Mouse (Mus musculus) testis, adult 2 months (tissue): ENCODE results near the gene Limk2. TPM values are rescaled to one million over a fixed set of nuclear protein-coding genes. Genes with fewer than 3 reads are reported as not detected.

Experiments
- H3K27ac ChIP-seq: fragments of 200-500 bp; 2 replicates; pipeline ENCODE4 v1.5.1; 2012; ENCODE audit warnings: low read depth, low read length; ENCODE audit not compliant: control insufficient read depth, insufficient read depth
- H3K27me3 ChIP-seq: fragments of 200-500 bp; 2 replicates; pipeline ENCODE4 v1.6.1; 2012; ENCODE audit warnings: mild to moderate bottlenecking, low read length, moderate library complexity; ENCODE audit not compliant: control insufficient read depth, insufficient read depth
- H3K36me3 ChIP-seq: fragments of 200-500 bp; 2 replicates; pipeline ENCODE4 v1.6.1; 2012; ENCODE audit warnings: mild to moderate bottlenecking, low read length; ENCODE audit not compliant: control insufficient read depth, insufficient read depth
- H3K4me1 ChIP-seq: fragments of 200-500 bp; 2 replicates; pipeline ENCODE4 v1.6.1; 2012; ENCODE audit warnings: low read length; ENCODE audit not compliant: control insufficient read depth, insufficient read depth
- H3K4me3 ChIP-seq: fragments of 200-500 bp; 2 replicates; pipeline ENCODE4 v1.5.1; 2012; ENCODE audit warnings: low read depth, mild to moderate bottlenecking, low read length, moderate library complexity, mixed read lengths; ENCODE audit not compliant: control insufficient read depth
- CTCF ChIP-seq: fragments of 200-500 bp; IDR thresholded peaks from 2 replicates; pipeline ENCODE4 v1.5.1; 2012; ENCODE audit warnings: low read depth, mild to moderate bottlenecking, inconsistent platforms, low read length, moderate library complexity; ENCODE audit not compliant: control insufficient read depth, insufficient read depth, insufficient replicate concordance
- POLR2A ChIP-seq: fragments of 200-500 bp; IDR thresholded peaks from 2 replicates; pipeline ENCODE4 v1.6.1; 2012; ENCODE audit warnings: low read depth, mild to moderate bottlenecking, inconsistent platforms, low read length, moderate library complexity; ENCODE audit not compliant: control insufficient read depth
- polyA plus RNA-seq: library from polyadenylated mRNA; depleted of rRNA; stranded (reverse); fragments of >200 nt; gene quantifications from 2 replicates; pipeline ENCODE4 v1.2.3, GENCODE M21; 2012

Limk2 gene
- polyA plus RNA-seq, 1 experiment: 48.6 TPM

GRCm38 (mm10) chr11:3328806-3329775 is 79.9 kb downstream of the Limk2 start:
- peaks cover 1% of the 10 kb centered on the region; the same call in 1 of the 2 replicates for H3K36me3 ChIP-seq
- H3K4me3 ChIP-seq: peak overlapping the region; percentile 51
- no peak for TF ChIP-seq POLR2A
- TF ChIP-seq CTCF: no peak

GRCm38 (mm10) chr11:3328271-3328670 is 80.7 kb downstream of the Limk2 start:
- peaks cover 10% of the 10 kb centered on the region for H3K4me1 ChIP-seq
- no peak overlapping the region; the same call in 1 of the 2 replicates for H3K4me3 ChIP-seq
- TF ChIP-seq POLR2A (no peak), CTCF (no peak)
- H3K27me3 ChIP-seq: no peaks in the 10 kb centered on the region
- peaks cover 1% of the 10 kb centered on the region; the same call in 1 of the 2 replicates for H3K36me3 ChIP-seq
- H3K27ac ChIP-seq: no peak overlapping the region; the same call in 1 of the 2 replicates

More at GRCm38 (mm10) chr11:3328806-3329775, 79.9 kb downstream of the Limk2 start:
- Histone ChIP-seq H3K27me3 (no peaks in the 10 kb centered on the region), H3K27ac (peak overlapping the region; percentile 27; the same call in 1 of the 2 replicates), H3K4me1 (peaks cover 11% of the 10 kb centered on the region)

- Histone ChIP-seq H3K27ac (no peak overlapping the region), H3K4me3 (no peak overlapping the region), H3K36me3 (no peaks in the 10 kb centered on the region), H3K4me1 (no peaks in the 10 kb centered on the region), H3K27me3 (no peaks in the 10 kb centered on the region)
- TF ChIP-seq POLR2A: no peak
Observed at GRCm38 (mm10) chr11:3318286-3318685, 90.7 kb downstream of the Limk2 start.

- Histone ChIP-seq H3K27me3 (no peaks in the 10 kb centered on the region), H3K36me3 (no peaks in the 10 kb centered on the region), H3K4me3 (no peak overlapping the region), H3K27ac (no peak overlapping the region), H3K4me1 (no peaks in the 10 kb centered on the region)
- TF ChIP-seq POLR2A: no peak
- TF ChIP-seq CTCF: peak; percentile 68; the same call in 1 of the 2 replicates
Observed at GRCm38 (mm10) chr11:3314148-3314547, 94.8 kb downstream of the Limk2 start.

GRCm38 (mm10) chr11:3313294-3313693 is 95.7 kb downstream of the Limk2 start:
- Histone ChIP-seq H3K27ac (no peak overlapping the region), H3K36me3 (no peaks in the 10 kb centered on the region)

GRCm38 (mm10) chr11:3311586-3312347 is 97.2 kb downstream of the Limk2 start:
- no peaks in the 10 kb centered on the region for H3K27me3 ChIP-seq
- H3K36me3 ChIP-seq: no peaks in the 10 kb centered on the region
- H3K27ac ChIP-seq: no peak overlapping the region
- TF ChIP-seq CTCF: no peak
- no peak for TF ChIP-seq POLR2A
- H3K4me1 ChIP-seq: no peaks in the 10 kb centered on the region
- no peak overlapping the region for H3K4me3 ChIP-seq

More at GRCm38 (mm10) chr11:3313294-3313693, 95.7 kb downstream of the Limk2 start:
- TF ChIP-seq POLR2A: no peak
- TF ChIP-seq CTCF: no peak
- Histone ChIP-seq H3K4me1 (no peaks in the 10 kb centered on the region), H3K27me3 (no peaks in the 10 kb centered on the region), H3K4me3 (no peak overlapping the region)
